Mouse (Mus musculus): ENCODE data around the gene Ikzf3. TPM values are rescaled to one million over a fixed set of nuclear protein-coding genes. Genes with fewer than 3 reads are reported as not detected.

The Ikzf3 gene
- polyA plus RNA-seq, 1 experiment from 2014 or later: 0.23 TPM

DNA sequence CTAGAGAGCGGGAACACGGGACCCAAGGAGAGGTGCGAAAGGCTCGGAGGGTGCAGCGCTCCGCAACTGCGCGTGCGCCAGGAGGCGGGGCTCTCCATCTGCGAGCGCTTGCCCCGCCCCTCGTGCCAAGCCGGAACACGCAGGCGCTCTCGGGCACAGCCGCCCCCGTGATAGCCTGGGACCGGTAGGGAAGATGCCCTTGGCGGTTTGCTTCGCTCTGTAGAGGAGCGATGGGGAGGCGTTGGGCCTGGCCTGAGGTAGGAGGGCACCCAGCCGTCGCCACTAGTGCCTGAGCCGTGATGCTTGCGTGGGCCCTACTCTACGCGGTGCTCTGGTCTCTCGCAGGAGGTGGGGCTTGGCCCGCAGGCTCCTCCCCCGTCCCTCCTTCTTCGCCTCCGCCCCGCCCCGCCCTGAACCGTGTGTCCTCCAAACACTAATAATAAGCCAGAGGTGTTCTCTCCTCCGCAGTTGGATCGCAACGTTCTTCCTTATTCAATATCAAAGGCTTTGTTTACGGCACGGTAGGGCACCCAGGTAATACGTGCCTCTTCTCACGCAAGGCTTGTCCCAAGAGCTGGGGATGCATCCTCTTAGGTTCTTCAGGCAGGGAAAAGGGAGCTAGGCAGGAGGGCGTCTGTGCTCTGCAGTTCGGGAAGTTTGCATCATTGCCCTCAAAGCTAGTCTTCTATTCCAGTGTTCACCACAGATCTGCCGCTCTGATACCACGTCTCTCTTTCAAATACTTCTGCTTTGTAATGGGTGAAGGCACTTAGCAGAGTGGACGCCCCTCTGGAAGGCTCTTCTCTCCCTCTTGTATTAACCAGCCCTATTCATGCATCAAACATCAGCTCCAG is 5.4 kb upstream of the Ikzf3 start, which contains the start of gene Zpbp2:
Gene Zpbp2, plus strand, starts transcription at position 123 of the 854 bp plus-strand sequence.
- Histone ChIP-seq H3K4me3 (ENCODE audit: low read length) (peak within 1 kb of the TSS; percentile 76), H3K4me2 (ENCODE audit: low read depth, low read length) (peak within 1 kb of the TSS; percentile 57)
- WGBS: under 1% methylated on average over 51 of the region's 51 CpGs

DNA sequence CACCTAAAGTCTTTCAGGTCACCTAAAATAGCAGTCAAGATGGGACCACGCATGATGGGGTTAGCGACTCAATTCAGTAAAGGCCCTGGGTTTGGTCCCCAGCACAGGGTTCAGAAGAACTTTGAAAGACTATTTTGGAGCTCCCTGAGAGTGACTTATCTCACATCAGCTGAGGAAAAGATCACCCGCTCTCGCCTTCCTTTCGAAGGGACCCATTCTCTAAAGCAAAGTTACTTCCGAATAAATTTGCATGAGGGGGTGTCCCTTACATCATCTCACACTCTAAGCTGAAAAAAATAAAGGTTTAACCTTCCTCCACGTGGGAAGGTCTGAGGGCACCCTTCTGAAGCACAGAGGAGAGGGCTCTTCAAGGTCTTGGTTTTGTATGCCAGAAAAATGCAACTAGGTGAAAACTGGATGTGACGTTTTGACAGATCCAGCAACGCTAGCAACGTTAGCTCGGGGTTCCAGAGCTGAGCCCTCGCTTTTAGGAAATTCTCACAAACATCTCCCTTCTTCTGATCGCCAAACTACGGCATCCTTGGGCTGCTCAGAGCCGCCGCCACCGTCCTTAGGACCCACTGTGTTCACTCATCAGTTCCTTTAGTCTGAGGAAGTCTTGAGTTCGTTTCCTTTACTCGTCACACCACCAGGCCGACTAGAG is 4.6 kb upstream of the Ikzf3 start:
- peaks cover 8% of the 10 kb centered on the region for H3K4me1 ChIP-seq (ENCODE audit: control insufficient read depth, insufficient read depth, low read length)
- H3K27me3 ChIP-seq (replicated peaks; ENCODE audit: control insufficient read depth, insufficient read depth, low read length): peaks cover 22% of the 10 kb centered on the region
- peak overlapping the region; percentile 79 for H3K9ac ChIP-seq (ENCODE audit: low read depth, low read length)
- H3K27ac ChIP-seq (ENCODE audit: low read length): no peak overlapping the region
- peaks cover 2% of the 10 kb centered on the region; the same call in 1 of the 2 replicates for H3K9me3 ChIP-seq (ENCODE audit: control insufficient read depth, low read length)
- no peaks in the 10 kb centered on the region for H3K36me3 ChIP-seq (ENCODE audit: control insufficient read depth, insufficient read depth, low read length)
- peak overlapping the region; percentile 57 for H3K4me2 ChIP-seq (ENCODE audit: low read depth, low read length)
- ATAC-seq: no peak
- WGBS: 17% methylated on average over 20 of the region's 20 CpGs
- peak overlapping the region; percentile 76 for H3K4me3 ChIP-seq (ENCODE audit: low read length)

More for the DNA sequence above, 5.4 kb upstream of the Ikzf3 start, which contains the start of gene Zpbp2:
- no peaks in the 10 kb centered on the region for H3K36me3 ChIP-seq (ENCODE audit: control insufficient read depth, insufficient read depth, low read length)
- H3K4me1 ChIP-seq (ENCODE audit: control insufficient read depth, insufficient read depth, low read length): peaks cover 9% of the 10 kb centered on the region; the same call in 1 of the 2 replicates
- peak within 1 kb of the TSS; percentile 50 for H3K27ac ChIP-seq (ENCODE audit: low read length)
- peak; percentile 99 for ATAC-seq
- H3K9me3 ChIP-seq (ENCODE audit: control insufficient read depth, low read length): peaks cover 2% of the 10 kb centered on the region; the same call in 1 of the 2 replicates
- H3K9ac ChIP-seq (ENCODE audit: low read depth, low read length): peak within 1 kb of the TSS; percentile 79
- peaks cover 15% of the 10 kb centered on the region for H3K27me3 ChIP-seq (replicated peaks; ENCODE audit: control insufficient read depth, insufficient read depth, low read length)

DNA sequence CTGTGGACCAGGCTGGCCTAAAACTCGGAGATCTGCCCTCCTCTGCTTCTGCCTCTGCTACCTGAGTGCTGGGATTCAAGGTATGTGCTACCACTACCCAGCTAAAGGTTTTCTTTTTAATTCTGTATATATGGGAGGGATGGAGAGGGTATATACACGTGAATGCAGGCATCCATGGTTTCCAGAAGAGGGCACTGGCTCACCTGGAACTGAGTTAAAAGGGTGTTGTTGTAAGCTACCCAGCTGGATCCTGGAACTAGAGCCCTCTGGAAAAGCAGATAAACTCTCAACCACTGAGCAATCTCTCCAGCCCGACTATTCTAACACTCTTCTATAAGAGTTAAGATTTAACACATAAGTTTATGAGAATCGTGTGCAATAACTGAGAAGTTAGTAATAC is 3.5 kb upstream of the Ikzf3 start:
- Histone ChIP-seq H3K9ac (ENCODE audit: low read depth, low read length) (no peak overlapping the region), H3K36me3 (ENCODE audit: control insufficient read depth, insufficient read depth, low read length) (no peaks in the 10 kb centered on the region), H3K9me3 (ENCODE audit: control insufficient read depth, low read length) (peaks cover 2% of the 10 kb centered on the region; the same call in 1 of the 2 replicates), H3K27ac (ENCODE audit: low read length) (no peak overlapping the region), H3K4me2 (ENCODE audit: low read depth, low read length) (no peak overlapping the region), H3K4me3 (ENCODE audit: low read length) (no peak overlapping the region), H3K27me3 (replicated peaks; ENCODE audit: control insufficient read depth, insufficient read depth, low read length) (peaks cover 22% of the 10 kb centered on the region), H3K4me1 (ENCODE audit: control insufficient read depth, insufficient read depth, low read length) (peaks cover 5% of the 10 kb centered on the region)
- WGBS: 64% methylated on average over 4 of the region's 4 CpGs
- no peak for ATAC-seq

DNA sequence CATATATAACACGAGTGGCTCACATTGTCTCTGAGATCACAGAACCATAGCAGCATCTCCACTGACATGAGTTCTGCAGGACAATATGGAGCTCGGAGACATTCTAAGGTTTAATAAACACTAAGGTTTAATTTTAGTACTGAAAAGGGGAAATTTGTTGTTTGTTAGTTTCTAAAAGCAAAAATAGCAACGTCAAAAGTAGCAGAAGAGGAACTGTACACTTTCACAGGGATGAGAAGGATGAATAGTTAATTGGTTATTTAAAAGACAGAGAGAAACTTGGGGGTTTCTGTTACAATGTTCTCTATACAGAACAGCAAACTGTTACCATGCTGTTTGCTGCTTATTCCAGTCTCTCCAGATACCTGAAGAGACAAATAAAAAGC is 1.5 kb upstream of the Ikzf3 start:
- no peaks in the 10 kb centered on the region for H3K9me3 ChIP-seq (ENCODE audit: control insufficient read depth, low read length)
- no peak overlapping the region for H3K9ac ChIP-seq (ENCODE audit: low read depth, low read length)
- 58% methylated on average over 3 of the region's 3 CpGs for WGBS
- peaks cover 5% of the 10 kb centered on the region for H3K4me1 ChIP-seq (ENCODE audit: control insufficient read depth, insufficient read depth, low read length)
- H3K36me3 ChIP-seq (ENCODE audit: control insufficient read depth, insufficient read depth, low read length): no peaks in the 10 kb centered on the region
- H3K4me3 ChIP-seq (ENCODE audit: low read length): no peak overlapping the region
- no peak for ATAC-seq
- H3K27me3 ChIP-seq (replicated peaks; ENCODE audit: control insufficient read depth, insufficient read depth, low read length): peaks cover 24% of the 10 kb centered on the region
- H3K27ac ChIP-seq (ENCODE audit: low read length): no peak overlapping the region
- no peak overlapping the region for H3K4me2 ChIP-seq (ENCODE audit: low read depth, low read length)

- Histone ChIP-seq H3K36me3 (ENCODE audit: control insufficient read depth, insufficient read depth, low read length) (no peaks in the 10 kb centered on the region), H3K9me3 (ENCODE audit: control insufficient read depth, low read length) (no peaks in the 10 kb centered on the region), H3K4me2 (ENCODE audit: low read depth, low read length) (no peak overlapping the region), H3K4me1 (ENCODE audit: control insufficient read depth, insufficient read depth, low read length) (peaks cover 3% of the 10 kb centered on the region), H3K4me3 (ENCODE audit: low read length) (no peak overlapping the region), H3K9ac (ENCODE audit: low read depth, low read length) (no peak overlapping the region), H3K27ac (ENCODE audit: low read length) (no peak overlapping the region), H3K27me3 (replicated peaks; ENCODE audit: control insufficient read depth, insufficient read depth, low read length) (peaks cover 24% of the 10 kb centered on the region)
- ATAC-seq: no peak
- WGBS: 45% methylated on average over 12 of the region's 12 CpGs
These were observed 887 bp upstream of the Ikzf3 start for GRCm38 (mm10) chr11:98546529-98547307.

DNA sequence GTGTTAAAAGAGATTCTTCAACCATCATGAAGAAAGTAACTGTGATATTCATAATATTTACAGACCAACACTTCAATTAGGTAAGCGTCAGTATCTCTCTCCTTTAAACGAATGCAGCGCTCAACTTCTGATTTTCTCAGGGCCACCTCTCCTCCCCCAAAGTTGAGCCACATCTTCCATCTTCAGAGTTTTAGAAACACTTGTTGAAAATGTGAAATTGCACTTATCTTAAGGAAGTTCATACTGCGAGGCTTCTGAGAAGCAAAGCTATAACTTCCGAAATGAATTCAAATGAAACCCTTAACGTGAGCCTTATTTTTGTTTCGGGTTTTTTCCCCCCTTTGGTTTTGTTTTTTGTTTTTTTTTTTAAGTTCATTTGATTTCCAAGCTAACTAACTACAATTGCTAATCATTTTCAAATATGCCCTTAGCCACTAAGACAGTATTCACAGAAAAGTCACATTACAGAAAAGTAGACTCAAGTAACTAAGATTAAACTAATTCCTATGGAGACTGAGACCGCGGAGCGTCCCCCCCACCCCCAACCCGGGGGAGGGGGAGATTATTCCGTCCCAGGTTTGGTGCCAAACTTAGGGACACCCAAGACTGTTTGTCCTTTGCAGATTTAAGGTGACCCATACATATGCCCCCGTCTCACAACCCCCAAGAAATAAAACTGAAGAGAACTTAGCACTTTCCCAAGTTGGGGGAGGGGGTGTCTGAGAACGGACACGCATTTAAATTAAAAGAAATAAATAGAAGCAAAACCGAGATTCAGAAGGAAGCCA is 747 bp downstream of the Ikzf3 start:
- peaks cover 24% of the 10 kb centered on the region for H3K27me3 ChIP-seq (replicated peaks; ENCODE audit: control insufficient read depth, insufficient read depth, low read length)

DNA sequence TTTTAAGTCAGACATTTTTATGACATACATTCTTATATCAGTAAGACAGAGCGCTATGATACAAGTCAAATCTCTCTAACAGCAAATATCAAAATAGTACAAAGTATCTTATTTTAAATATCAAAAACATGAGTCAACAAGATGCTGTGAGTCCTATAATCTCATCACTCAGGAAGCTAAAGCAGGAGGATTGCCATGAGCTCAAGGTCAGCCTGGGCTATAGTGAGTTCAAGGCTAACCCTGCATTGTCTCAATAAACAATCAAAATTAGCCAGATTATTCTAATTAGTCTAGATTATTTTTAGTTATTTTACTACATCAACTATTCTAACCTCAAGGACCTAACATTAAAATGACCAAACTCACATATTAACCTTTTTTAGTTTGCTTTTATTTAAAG is 2.4 kb downstream of the Ikzf3 start:
- H3K4me1 ChIP-seq (ENCODE audit: control insufficient read depth, insufficient read depth, low read length): no peaks in the 10 kb centered on the region; the same call in 1 of the 2 replicates
- H3K4me3 ChIP-seq (ENCODE audit: low read length): no peak overlapping the region
- H3K4me2 ChIP-seq (ENCODE audit: low read depth, low read length): no peak overlapping the region
- H3K9me3 ChIP-seq (ENCODE audit: control insufficient read depth, low read length): no peaks in the 10 kb centered on the region
- H3K9ac ChIP-seq (ENCODE audit: low read depth, low read length): no peak overlapping the region
- ATAC-seq: no peak
- no peak overlapping the region for H3K27ac ChIP-seq (ENCODE audit: low read length)
- 88% methylated on average over 1 of the region's 1 CpGs for WGBS
- peaks cover 20% of the 10 kb centered on the region for H3K27me3 ChIP-seq (replicated peaks; ENCODE audit: control insufficient read depth, insufficient read depth, low read length)
- H3K36me3 ChIP-seq (ENCODE audit: control insufficient read depth, insufficient read depth, low read length): no peaks in the 10 kb centered on the region

More for the DNA sequence above, 747 bp downstream of the Ikzf3 start:
- Histone ChIP-seq H3K36me3 (ENCODE audit: control insufficient read depth, insufficient read depth, low read length) (no peaks in the 10 kb centered on the region), H3K4me3 (ENCODE audit: low read length) (peak overlapping the region; percentile 52), H3K4me2 (ENCODE audit: low read depth, low read length) (peak overlapping the region; percentile 94), H3K4me1 (ENCODE audit: control insufficient read depth, insufficient read depth, low read length) (no peaks in the 10 kb centered on the region; the same call in 1 of the 2 replicates), H3K9ac (ENCODE audit: low read depth, low read length) (peak overlapping the region; percentile 59), H3K27ac (ENCODE audit: low read length) (no peak overlapping the region), H3K9me3 (ENCODE audit: control insufficient read depth, low read length) (no peaks in the 10 kb centered on the region)
- no peak for ATAC-seq
- 4% methylated on average over 16 of the region's 16 CpGs for WGBS

DNA sequence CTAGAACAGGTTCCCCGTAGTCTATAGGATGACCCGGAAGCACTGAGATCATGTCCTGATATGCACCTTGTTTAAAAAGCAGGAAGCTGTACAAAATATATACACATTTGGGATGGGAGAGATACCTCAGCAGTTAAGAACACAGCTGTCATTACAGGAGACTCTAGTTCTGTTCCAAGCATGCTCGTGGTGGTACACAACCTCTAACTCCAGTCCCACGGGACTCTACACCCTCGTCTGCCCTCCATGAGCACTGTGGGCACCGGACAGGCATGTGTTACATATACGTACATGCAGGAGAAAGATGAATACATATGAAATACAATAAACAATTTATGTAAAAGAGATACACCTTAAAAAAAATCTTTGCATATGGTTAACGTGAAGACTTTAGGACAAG is 3.3 kb downstream of the Ikzf3 start:
- Histone ChIP-seq H3K9me3 (ENCODE audit: control insufficient read depth, low read length) (no peaks in the 10 kb centered on the region), H3K4me3 (ENCODE audit: low read length) (no peak overlapping the region), H3K9ac (ENCODE audit: low read depth, low read length) (no peak overlapping the region), H3K4me2 (ENCODE audit: low read depth, low read length) (no peak overlapping the region), H3K27me3 (replicated peaks; ENCODE audit: control insufficient read depth, insufficient read depth, low read length) (peaks cover 20% of the 10 kb centered on the region), H3K27ac (ENCODE audit: low read length) (no peak overlapping the region), H3K4me1 (ENCODE audit: control insufficient read depth, insufficient read depth, low read length) (no peaks in the 10 kb centered on the region; the same call in 1 of the 2 replicates), H3K36me3 (ENCODE audit: control insufficient read depth, insufficient read depth, low read length) (no peaks in the 10 kb centered on the region)
- no peak for ATAC-seq
- WGBS: 72% methylated on average over 8 of the region's 8 CpGs
